Mouse (Mus musculus): ENCODE data around the gene Gapdhs. TPM values are rescaled to one million over a fixed set of nuclear protein-coding genes. Genes with fewer than 3 reads are reported as not detected.
"Not testable (repeated sequence)": the region's sequence is repeated elsewhere in the genome, so short reads cannot be mapped to it uniquely, and the experiment has no call there.

Gene Gapdhs
- total RNA-seq (2015) (not detected in 2 replicates), total RNA-seq (2017) (not detected in 2 replicates)

DNA sequence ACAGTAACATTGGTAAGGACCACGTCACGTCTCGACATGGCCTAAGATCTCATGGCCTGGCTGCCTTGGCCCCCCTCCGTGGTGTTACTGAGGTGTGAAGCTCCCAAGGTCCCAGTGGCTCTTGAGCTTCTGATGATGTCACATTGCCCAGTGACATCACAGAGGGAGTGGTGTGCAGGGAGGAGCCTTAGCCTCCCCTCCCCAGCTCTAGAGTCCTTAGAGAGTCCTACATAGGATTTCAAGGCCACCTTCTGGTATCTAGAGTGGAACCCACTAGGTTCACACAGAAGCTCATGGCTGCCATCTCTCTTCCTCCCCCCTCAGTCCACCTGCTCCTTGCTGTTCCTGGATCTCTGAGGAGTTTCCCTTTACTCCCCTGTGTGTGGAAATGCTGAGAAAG lies at the start of gene Gapdhs:
Gapdhs (minus strand) TSS at position 65 of the 400 bp plus-strand sequence.
- not testable (repeated sequence) for ATAC-seq (ENCODE audit: poor library complexity, severe bottlenecking)

DNA sequence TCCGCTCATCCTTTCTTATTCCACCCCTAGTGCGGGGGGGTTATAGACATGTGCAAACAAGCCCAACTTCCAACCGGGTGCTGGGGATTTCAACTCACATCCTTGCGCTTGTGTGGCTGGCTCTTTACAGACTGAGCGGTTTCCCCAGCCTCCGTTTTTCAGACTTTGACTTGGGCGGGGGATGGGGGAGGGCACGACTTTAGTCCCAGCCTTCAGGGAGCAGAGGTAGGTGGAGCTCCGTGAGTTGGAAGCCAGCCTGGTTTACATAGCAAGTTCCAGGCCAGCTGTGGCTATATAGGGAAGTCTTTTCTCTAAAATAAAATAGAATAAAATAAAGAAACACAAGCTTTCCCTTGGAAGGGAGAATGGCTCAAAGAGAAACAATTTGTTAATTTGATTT lies 48.4 kb upstream of the Gapdhs start:
- ATAC-seq (ENCODE audit: poor library complexity, severe bottlenecking), result no peak

DNA sequence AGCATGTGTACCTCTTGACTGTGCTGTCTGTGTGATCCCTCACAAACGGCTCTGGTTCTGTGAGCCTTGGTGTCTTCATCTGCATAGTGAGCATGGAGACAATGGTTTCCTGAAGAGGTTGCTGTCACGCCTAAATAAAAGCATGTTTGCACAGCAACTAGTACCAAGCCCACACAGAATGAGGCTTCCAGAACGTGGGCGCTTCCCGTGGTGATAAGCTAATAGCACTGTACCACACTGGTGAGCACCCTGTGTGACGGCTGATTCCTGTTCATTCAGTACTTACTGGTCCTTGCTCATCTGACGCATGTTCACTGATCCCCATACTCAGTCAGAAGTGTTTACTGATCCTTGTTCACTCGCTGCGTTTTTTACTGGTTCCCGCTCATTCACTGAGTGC lies 46.7 kb upstream of the Gapdhs start:
- ATAC-seq (ENCODE audit: poor library complexity, severe bottlenecking), result no peak

DNA sequence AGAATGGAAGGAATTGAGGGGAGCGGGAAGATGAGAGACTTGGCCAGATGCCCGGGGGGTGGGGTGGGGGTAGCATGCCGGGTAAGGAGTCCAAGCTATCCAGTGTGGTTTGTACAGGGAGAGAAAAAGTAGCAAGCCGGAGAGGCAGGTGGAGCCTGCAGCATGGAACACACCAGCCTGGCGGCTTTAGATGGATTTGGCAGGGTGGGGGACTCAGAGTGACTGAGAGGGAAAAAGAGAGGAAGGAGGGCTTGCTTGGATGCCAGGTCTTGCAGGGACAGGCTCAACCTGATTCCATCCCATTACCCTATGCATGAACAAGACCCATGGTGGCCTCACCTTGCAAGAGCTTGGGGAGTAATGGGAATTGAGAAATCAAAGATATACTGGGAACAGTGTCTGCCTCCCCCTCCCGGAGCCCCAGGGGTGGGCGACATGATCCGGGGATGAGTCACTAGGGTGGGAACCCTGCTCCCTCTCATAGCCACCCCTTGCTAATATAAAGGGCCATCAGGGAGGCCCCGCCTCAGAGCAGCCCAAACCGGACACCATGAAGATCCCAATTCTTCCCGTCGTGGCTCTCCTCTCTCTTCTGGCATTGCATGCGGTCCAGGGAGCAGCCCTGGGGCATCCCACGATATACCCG lies 44.0 kb upstream of the Gapdhs start, which contains the start of gene Krtdap:
Krtdap (plus strand) TSS at position 520 of the 646 bp plus-strand sequence.
- no peak for ATAC-seq (ENCODE audit: poor library complexity, severe bottlenecking)

DNA sequence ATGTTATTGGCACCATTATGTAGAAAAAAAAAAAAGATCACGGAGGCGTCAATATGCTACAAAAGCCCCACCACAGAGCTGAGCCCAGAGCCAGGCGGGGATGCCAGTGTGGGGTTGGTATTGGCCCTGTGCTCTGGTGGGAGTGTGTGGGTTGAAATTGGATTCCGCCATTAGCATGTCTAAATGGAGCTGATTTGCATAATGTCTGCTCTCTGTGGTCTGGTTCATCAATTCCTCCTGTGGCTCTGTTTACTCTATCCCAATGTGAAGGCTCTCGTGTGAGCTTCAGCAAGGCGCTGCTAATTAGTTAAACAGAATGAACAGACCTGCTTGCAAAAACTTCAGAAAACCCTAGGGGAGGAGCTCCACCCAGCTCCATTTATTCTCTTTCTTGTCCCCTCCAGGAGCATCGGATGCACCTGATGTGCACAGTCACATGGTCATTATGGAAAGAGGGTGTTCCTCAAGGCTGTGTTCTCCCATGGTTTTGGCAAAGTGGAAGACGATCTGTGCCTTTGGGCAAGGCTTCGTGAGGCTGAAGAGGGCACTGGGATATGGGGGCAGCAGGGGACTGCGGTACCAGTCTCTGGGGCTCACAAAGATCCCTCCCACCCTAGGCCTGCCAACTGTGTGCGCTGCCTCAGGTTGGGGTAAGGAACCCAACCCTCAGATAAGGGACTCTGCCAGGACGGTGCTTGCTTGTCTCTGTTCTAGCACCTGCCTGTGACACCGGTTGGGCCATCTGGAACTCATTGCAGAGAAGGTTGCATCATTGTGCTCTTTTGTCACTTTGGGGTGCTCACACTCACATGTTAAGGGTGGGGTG lies 42.5 kb upstream of the Gapdhs start:
- no peak for ATAC-seq (ENCODE audit: poor library complexity, severe bottlenecking)

DNA sequence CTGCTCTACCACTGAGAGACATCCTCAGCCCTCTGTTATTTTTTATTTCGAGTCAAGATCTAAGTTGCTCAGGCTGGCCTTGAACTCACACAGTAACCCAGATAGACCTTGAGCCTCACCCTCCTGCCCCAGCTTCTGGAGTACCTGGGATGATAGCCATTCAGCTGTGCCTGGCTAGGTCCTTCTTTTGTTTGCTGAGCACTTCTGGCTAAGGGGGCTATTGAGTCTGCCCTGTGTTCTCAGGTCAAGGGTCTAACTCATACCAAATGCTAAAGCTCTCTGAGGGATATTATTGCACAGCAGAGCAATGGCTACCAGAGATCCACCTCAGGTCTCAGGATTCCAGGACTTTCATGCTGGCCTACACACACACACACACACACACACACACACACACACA lies 41.7 kb upstream of the Gapdhs start:
- ATAC-seq (ENCODE audit: poor library complexity, severe bottlenecking), result no peak

DNA sequence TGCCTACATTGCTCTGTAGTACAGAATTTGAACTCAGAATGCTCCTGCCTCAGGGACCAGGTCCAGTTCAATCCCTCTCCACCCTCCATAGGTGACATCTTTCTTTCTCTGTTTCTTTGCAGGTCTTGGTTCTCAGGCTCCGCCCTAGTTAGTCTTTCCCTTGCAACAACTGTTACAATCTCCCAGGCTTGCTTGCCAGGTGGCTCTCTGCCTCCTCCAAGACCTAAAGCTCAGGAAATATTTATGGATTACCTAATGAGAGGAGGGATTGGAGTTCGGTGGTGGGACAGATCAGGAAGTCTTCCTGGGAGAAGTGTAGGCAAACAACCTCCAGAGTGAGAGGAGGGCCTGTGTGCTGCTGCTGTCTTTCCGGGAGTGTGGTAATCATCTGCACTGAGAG lies 39.2 kb upstream of the Gapdhs start:
- no peak for ATAC-seq (ENCODE audit: poor library complexity, severe bottlenecking)

DNA sequence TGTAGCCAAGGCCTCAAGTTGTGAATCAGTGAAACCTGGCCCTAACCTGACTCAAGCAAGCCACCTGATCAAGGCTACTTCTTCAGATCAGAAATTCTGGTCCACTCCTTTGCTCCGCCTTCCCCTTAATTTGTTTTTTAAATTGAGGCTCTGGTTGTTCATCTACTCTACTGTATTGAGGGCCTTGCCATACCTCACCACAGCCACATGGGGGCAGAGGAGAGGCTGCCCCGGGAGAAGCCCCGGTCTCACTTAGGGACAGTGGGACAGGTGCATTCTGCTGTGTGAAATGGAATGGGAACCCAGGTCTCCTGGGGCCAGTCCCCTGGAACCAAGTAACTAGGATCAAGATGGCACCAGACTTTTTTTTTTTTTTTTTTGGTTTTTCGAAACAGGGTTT lies 38.3 kb upstream of the Gapdhs start:
- ATAC-seq (ENCODE audit: poor library complexity, severe bottlenecking), result peak; percentile 77

DNA sequence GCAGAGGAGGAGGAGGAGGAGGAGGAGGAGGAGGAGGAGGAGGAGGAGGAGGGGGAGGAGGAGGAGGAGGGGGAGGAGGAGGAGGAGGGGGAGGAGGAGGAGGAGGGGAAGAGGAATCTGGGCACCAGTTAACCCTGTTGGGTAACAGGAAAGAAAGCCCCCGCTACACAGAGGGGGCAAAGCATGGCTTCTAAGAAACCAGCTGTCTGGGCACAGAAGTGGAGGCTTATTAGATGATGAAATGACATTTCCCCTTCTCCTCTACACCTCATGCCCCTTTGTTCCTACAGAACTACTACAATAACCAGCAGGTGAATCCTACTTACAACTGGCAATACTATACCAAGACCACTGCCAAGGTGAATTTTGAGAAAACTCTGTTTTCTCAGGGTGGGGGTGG lies 34.4 kb upstream of the Gapdhs start:
- ATAC-seq (ENCODE audit: poor library complexity, severe bottlenecking), result no peak

DNA sequence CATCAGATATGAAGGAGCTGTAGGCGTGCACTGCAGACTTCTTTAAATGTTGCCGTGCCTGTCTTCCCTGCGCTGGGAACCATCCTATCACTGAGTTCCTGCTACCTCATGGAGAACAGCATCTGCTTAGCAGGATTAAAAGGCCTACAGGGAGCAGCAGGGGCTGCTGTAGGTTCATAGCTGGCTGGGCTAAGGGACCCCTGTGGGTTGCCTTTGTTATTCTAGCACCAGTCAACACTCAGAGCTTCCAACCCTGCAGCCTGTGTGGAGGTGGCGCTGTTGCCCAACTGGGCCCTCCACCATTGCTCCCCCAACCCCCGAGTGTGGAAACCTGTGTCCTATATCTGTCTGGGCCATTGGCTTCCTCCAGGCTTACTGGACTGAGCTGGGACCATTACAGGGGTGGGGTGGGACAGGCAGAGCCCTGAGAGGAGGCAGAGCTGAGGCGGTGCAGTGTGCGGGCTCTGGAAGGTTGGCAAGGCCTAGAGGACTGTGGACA lies 33.6 kb upstream of the Gapdhs start:
- ATAC-seq (ENCODE audit: poor library complexity, severe bottlenecking), result no peak

DNA sequence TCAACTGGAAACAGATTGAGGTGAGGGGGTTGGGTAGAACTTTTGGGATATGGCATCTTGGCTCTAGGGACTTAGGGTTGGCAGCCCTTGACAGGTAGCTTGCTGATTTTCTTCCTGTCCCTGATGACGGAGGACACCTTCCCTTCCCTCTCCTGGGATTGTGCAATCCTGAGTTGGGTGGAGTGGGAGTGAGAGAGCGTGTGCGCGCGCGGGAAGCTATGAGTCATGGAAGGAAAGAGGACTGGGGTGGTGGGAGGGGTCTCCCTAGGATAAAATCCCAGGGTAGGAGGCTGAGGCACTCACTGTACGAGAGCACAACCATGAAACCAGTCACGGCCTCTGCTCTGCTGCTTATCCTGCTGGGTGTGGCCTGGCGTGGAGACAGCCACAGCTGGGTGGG lies 32.6 kb upstream of the Gapdhs start:
- ATAC-seq (ENCODE audit: poor library complexity, severe bottlenecking), result peak; percentile 30; the same call in 1 of the 2 replicates

DNA sequence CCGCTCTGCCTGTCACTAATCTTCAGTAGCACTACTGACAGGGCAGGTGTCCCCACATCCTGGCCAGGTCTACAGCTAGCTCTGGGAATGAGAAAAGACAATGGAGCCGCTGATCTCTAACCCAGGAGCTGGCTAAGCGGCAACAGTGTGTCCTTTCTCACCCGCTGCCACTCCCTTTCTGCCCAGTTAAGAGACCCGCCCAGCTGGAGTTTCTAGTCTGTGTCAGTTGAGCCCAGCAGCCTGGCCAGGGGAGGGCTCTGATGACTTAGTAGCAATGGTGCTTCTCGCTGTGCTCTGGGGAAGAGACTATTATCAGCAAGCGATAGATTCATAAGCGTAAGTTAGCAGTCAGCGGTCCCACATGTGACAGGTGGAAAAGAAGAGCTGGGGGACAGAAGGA lies 25.8 kb upstream of the Gapdhs start:
- no peak for ATAC-seq (ENCODE audit: poor library complexity, severe bottlenecking)

DNA sequence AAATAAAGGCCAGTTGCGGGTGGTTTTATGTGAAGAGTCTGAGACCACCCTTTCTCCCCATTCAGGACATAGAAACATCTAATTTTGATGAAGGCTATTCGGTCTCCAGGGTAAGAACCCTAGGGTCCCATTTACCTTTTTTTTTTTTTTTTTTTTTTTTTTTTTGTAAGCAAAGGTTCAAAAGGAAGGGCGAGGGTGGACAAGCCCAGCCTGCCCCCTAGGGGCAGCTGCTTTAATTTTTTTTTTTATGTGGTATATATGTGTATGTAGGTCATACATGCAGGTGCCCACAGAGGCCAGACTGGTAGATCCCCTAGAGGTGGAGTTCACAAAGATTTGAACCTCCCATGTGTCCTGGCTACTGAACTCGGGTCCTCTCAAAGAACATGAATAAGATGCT lies 22.9 kb upstream of the Gapdhs start:
- ATAC-seq (ENCODE audit: poor library complexity, severe bottlenecking), result no peak

DNA sequence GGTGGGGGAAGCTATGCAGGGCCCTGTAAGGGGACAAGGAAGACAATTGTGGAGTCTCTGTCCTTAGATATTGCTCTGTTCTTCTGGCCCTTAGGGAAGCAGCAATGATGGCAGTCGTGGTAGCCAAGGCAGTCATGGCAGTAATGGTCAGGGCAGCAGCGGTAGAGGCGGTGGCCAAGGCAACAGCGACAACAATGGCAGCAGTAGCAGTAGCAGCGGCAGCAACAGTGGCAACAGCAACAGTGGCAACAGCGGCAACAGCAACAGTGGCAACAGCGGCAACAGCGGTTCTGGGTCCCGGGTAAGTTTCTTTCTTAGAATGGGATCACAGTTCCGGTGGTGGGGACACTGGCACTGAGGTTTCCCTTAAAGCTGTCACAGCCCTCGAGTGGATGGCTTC lies 21.7 kb upstream of the Gapdhs start:
- ATAC-seq (ENCODE audit: poor library complexity, severe bottlenecking), result no peak

DNA sequence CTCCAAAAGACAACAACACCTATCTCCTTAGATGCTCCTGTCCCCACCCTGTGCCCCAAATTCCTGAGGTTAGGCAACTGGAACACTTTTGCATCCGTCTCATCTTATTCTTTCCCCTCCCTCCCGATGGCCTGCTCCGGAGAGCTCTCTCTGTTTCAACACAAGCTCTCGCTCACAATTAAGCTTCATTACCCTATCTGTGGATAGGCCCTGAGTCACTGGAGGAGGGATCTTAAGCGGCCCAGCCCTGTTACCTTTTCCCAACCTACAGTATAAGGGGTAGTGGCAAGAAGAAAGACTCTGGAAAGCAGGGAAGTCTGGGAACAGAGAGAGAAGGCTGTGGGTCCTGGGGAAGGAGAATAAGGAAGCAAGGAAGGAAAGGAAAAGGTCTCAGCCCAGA lies 20.0 kb upstream of the Gapdhs start, which contains the start of gene Dmkn:
Dmkn (plus strand) TSS at position 301 of the 400 bp plus-strand sequence.
- no peak for ATAC-seq (ENCODE audit: poor library complexity, severe bottlenecking)

DNA sequence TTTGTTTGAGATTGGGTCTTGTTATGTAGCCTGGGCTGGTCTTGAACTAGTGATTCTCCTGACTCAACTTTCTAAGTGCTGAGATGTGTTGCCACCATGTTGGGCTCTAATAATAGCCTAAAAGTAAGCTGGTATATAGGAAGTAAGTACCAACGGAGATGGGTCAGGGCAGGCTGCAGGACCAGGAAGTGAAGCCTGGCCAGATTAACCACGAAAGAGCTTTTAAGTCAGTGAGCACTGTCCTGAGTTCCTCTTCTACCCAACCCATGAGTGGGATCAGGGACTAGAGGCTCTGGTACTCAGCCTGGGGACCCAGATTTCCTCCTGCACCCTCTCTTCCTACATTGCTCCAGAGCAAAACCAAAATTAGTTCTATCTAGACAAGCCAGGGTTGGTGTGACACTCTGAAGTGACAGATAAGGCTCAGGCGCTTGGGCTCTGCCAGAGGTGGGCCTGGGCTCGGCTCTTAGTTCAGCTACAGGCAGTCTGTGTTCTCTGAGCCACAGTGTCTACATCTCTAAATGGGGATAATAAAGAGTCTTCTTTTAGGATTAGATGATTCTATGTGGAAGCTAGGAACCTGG lies 18.4 kb upstream of the Gapdhs start:
- ATAC-seq (ENCODE audit: poor library complexity, severe bottlenecking), result peak; percentile 88

DNA sequence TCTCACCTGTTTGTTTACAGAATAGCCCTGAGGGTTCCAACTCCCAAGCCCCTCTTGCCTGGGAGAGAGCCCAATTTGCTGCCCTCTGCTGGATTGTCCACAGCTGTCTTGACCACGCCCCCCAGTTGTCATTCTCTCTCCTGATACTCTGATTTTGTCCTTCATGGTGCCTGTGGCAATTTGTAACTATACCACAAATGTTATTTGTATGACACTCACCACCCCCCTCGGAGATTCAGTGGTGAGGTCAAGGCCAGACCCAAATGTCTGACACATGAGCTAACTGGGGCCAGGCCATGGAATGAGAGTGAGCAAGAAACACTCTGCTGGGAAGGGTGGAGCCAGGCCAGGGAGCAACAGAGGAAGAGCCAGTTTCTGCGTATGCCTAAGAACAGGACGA lies 15.4 kb upstream of the Gapdhs start:
- no peak for ATAC-seq (ENCODE audit: poor library complexity, severe bottlenecking)

DNA sequence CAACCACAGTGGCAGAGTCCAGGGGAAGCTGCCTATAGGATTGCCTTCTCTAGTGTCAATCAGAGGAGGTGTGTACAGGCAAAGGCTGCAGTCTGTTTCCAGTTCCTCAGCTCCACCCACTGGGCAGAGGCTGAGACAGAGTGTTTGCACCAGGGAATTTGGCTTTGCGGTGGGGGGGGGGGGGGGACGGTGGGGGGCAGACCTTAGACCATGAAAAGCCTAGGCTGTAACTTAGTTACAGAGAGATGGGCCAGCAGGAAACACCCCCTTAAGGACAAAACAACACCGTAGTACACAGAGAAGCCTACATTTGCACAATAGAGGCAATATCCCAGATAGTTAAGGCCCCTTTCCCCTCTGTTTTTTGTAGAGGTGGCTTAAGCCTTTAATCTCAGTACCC lies 13.5 kb upstream of the Gapdhs start:
- ATAC-seq (ENCODE audit: poor library complexity, severe bottlenecking), result no peak

DNA sequence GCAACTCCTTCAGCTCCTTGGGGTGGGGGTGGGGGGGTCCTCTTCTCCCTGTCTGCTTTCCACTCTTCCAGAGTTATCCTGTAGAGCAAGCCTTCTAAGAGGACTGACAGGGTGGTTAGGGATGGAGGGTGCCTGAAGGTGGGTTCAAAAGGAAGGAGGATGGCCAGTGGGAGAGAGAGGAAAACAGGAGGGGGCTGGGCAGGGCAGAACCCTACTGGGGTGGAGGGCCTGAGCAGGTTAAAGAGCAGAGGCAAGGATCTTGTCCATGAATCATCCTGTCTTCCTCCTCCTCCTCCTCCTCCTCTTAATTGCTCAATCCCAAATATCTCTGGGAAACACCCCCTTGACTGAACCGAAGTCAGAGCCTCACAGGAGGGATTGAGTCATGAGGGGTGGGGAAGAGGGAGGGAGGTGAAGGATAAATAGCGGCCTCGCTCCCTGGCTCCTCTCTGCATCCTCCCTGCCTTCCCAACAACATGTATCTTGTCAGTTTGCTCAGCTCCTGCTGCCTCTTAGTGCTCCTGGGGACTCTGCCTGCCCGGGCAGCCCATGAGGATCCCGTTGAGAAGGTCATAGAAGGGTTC lies 7.7 kb upstream of the Gapdhs start, which contains the start of gene Sbsn:
Sbsn (plus strand) TSS at position 386 of the 584 bp plus-strand sequence.
- no peak for ATAC-seq (ENCODE audit: poor library complexity, severe bottlenecking)

DNA sequence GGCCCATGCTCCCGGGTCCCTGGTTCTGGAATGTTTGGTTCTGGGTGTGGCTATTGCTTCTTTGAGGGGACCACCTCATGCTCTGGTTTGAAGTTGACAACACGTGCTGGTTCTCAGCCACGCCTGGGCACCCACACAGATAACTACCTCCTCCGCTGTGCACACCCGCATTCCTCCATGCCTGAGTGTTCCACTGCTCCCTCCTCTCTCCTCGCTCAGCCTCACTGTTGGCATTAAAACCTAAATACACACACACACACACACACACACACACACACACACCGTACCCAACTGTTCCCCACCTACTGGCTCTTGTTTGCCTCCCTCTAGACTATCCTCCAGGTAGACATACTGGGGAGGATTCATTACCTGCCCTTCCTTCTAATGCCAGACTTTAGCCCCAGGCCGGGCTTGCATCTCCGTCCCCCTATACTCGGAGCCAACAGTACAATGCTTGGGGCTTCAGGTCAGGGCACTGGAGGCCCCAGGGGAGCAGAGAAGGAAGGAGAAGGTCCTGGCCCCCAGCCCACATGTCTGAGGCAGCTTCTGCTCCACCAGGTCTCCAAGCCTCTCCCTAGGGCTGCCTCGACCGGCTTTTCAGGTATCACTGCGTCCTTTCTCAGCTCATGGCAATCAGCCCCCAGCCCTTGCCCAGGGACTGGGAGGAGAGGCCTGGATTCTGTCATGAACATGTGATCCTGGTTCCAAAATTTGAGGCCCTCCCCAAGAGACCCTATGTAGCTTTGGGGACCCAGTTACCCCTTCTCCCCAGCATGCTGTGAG lies 6.5 kb upstream of the Gapdhs start:
- no peak for ATAC-seq (ENCODE audit: poor library complexity, severe bottlenecking)

All from megakaryocyte, adult 5-6 weeks (primary cell).